Mouse (Mus musculus) 3T3-L1 (cell line): Measurements from ENCODE around the gene Npr1.

Experiments used
- DNase-seq: peaks from one replicate; pipeline ENCODE4 v3.0.0-alpha.2; 2015; ENCODE audit warnings: low read depth, low spot score

The Npr1 gene

GRCm38 (mm10) chr3:90475831-90476611 is 10.4 kb upstream of the Npr1 start, which contains the start of gene Ilf2:
Ilf2 (plus strand) TSS chr3:90476126.
- peak; percentile 99 for DNase-seq

- DNase-seq, result peak; percentile 46
Measured at GRCm38 (mm10) chr3:90475151-90475830, 9.6 kb upstream of the Npr1 start.

- peak; percentile 76 for DNase-seq
Measured at GRCm38 (mm10) chr3:90472213-90472612, 6.5 kb upstream of the Npr1 start.

- no peak for DNase-seq
Measured at GRCm38 (mm10) chr3:90467618-90468300, 2.1 kb upstream of the Npr1 start.

GRCm38 (mm10) chr3:90466311-90466766 is 673 bp upstream of the Npr1 start:
- peak; percentile 91 for DNase-seq

- no peak for DNase-seq
Measured at GRCm38 (mm10) chr3:90465081-90465685, 483 bp downstream of the Npr1 start.

GRCm38 (mm10) chr3:90464552-90465080 is 1.1 kb downstream of the Npr1 start:
- no peak for DNase-seq

- DNase-seq, result no peak
Measured at GRCm38 (mm10) chr3:90462579-90462978, 3.1 kb downstream of the Npr1 start.

GRCm38 (mm10) chr3:90461935-90462334 is 3.7 kb downstream of the Npr1 start:
- DNase-seq, result no peak

GRCm38 (mm10) chr3:90460315-90460714 is 5.4 kb downstream of the Npr1 start:
- no peak for DNase-seq

GRCm38 (mm10) chr3:90459727-90460126 is 5.9 kb downstream of the Npr1 start:
- DNase-seq, result no peak

- DNase-seq, result no peak
Measured at GRCm38 (mm10) chr3:90454931-90455330, 10.7 kb downstream of the Npr1 start.

GRCm38 (mm10) chr3:90451396-90452095 is 14.1 kb downstream of the Npr1 start:
- DNase-seq, result peak; percentile 48

- no peak for DNase-seq
Measured at GRCm38 (mm10) chr3:90450874-90451273, 14.8 kb downstream of the Npr1 start.

- no peak for DNase-seq
Measured at GRCm38 (mm10) chr3:90448626-90449025, 17.0 kb downstream of the Npr1 start.

GRCm38 (mm10) chr3:90447123-90447494 is 18.6 kb downstream of the Npr1 start:
- DNase-seq, result peak; percentile 40

- peak; percentile 88 for DNase-seq
Measured at GRCm38 (mm10) chr3:90446389-90447122, 19.1 kb downstream of the Npr1 start.

GRCm38 (mm10) chr3:90445417-90446200 is 20.1 kb downstream of the Npr1 start:
- DNase-seq, result no peak

GRCm38 (mm10) chr3:90443977-90444376 is 21.7 kb downstream of the Npr1 start:
- no peak for DNase-seq
